Mouse (Mus musculus): ENCODE data around the gene Ano8. TPM values are rescaled to one million over a fixed set of nuclear protein-coding genes. Genes with fewer than 3 reads are reported as not detected.
"Not testable (repeated sequence)": the region's sequence is repeated elsewhere in the genome, so short reads cannot be mapped to it uniquely, and the experiment has no call there.

Ano8 gene
- total RNA-seq (2022), result 10 to 100 TPM; 14.1 to 17.3 (median 16.1) TPM

DNA sequence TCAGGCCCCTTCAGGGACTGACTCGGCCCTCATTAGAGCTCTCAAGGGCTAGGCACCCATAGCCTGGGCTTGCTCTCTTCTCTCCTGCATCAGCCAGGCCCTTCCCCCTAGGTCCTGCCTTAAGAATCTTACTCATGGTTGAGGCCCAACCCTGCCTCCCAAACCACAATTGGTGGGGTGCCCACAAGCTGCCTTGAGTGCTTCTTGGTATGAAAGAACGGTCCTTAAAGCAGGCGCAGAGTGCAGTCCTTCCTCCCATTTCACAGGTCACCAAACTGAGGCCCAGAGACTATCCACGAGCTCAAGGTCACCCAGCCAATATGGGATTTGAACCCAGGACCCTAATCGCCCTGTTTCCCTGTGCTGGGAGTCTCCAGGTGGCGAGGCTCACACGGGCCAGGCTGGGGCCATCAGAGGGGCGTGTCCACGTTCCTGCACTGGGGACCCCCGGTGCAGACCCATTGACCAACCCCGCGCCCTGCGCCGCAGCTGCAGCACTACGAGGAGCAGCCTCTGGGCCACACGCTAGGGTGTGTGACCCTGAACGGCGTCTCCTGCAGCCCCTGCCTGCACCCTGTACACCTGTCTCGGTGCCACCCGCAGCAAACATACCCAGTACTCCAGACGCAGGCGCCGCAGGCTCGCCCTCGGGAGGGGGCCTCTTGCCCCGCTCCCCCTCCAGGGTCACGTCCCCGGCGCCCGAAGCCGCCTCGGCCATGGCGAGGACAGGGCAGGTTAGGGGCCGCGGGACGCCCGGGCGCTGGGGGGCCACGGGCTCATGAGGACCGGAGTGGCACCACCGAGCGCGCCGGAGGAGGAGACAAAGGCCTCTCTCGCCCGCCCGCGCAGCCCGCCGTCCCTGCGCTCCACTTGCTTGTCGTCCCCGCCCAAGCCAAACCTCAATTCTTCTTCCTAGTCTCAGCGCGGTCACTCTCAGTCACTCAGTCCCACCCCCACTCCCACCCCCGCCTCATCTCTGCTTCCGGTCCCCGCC is at the start of gene Ano8:
TSS of gene Ano8 (minus strand) at position 822 of the 994 bp plus-strand sequence.
- peak; percentile 84 for DNase-seq (ENCODE audit: low spot score)

DNA sequence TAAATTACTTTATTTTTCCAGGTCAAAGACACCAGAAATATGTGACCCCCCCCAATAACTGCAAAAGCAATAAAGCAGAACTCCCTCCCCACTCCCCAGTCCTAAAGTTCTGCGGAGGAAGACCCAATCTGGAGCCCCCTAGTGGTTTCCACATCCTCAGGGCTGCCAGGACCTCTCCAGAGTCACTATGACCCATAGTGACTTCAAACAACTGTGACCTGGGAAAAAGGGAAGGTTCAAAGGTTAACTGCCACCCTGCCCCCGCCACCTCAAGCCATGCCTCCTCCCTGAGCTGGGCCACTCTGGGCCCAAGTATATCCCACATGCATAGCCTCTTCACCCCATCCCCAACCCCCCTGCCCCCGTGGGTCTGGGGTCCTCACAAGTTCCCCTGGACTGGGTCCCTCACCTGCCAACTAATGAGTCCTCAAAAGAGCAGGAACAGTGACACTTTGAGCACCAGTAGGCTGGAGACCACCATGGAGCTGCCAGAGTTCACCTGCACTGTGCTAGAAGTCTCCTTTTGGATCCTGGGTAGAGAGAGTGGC is 48.6 kb upstream of the Ano8 start:
- DNase-seq (ENCODE audit: low spot score), result no peak

DNA sequence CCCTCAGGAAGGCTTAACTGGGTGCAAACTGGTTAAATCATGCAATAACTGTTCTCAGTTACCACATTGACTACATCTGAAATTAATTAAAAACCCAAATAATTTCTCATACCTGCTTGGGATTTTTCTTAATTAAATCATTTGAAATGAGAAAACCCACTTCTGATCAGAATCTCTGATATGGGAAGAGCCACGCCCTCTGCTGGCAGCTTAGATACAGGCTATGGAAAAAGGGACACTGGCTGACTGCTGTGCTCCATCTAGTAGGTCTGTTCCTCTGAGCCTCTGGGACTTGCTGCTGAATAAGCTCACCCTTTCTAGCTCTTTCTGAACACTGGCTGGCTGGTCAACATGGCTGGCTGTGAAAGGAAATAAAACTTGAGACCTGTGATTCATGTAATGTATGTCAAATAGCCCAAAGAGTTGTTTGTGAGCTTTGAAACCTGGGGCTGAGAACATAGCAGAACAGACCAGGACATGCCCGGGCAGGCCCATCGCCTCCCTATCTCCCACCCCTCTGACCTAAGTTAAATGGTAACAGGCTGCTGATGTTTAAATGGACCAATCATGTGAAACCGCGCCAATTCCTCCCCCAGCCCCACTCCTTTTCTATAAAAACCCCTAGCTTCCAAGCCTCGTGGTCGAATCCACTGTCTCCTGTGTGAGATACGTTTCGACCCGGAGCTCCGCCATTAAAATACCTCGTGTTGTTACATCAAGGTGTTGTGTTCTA is 45.1 kb upstream of the Ano8 start:
- DNase-seq (ENCODE audit: low spot score), result not testable (repeated sequence)

DNA sequence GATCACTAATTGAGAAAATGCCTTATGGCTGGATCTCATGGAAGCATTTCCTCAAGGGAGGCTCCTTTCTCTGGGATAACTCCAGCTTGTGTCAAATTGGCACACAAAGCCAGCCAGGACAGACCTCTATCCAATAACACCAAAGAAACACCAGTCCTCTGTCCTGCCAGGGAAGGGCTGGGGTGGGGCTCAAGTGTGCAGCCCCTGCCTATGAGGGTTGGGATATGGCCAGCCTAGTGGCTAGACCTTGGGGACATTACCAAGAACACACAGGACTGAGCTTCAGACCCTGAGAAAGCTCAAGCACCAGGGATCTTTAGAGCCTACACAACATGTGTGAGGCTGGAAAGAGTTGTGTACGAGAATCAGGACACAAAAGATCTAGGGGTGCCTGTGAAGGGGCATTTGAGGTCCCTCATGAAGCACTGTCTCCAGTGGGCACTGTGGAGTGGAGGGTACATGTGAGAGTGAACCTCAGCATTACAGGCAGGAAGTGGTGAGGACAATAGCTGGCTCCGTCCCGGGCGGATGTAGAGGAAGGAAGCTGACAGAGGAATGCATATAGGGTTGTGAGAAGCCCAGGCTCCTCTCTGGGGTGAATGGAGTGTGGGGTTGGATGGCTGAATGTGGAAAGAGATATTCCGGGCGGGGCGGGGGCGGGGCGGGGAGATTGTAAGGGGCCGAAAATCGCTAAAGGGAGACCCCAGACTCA is 42.8 kb upstream of the Ano8 start:
- peak; percentile 66 for DNase-seq (ENCODE audit: low spot score)

DNA sequence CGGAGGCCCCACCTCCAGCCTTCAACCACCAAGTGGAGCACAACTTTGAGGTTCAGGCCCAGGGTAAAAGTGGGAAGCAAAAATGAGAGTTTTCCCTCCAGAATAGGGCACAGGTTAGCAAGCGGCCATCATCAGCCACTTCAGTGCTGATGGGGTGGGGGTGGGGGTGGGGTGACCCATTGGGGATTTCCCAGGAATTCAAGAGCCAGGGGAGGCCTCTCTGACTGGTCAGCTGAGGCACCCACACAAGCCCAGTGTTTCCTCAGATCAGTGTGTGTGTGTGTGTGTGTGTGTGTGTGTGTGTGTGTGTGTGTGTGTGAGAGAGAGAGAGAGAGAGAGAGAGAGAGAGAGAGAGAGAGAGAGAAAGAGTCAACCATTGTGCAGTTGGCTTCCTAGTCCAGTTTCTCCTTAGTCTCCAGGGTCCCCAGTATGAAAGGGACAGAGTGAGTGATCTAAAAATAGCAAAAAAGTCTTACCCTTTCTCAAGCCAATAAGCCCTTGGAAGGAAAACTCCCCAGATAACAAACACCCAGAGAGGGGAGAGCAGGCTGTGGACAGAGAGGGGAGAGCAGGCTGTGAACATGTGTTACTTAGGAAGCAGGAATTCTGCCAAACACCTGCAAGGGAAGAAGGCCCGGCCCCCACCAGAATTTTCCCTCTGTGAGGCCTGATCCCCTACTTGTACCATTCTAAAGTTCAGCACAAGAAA is 41.6 kb upstream of the Ano8 start:
- DNase-seq (ENCODE audit: low spot score), result no peak

DNA sequence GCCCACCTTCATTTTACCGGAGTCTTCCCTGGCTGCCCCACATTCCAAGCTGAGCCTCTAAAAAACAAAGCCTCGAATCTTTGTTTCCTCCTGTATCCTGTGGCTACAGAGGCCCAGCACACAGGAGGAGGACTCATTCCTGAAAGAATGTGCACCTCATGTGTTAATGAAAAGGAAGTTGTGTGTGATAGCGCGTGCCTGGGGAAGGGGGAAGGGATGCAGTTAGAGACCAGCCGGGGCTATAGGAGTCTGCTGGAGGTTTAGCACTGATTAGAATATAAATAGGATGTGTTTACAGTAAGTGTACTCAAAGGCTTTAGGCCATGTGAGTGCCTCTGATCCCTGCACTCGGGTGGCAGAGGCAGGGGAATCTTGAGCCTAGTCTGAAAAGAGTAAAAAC is 40.5 kb upstream of the Ano8 start:
- DNase-seq (ENCODE audit: low spot score), result no peak

DNA sequence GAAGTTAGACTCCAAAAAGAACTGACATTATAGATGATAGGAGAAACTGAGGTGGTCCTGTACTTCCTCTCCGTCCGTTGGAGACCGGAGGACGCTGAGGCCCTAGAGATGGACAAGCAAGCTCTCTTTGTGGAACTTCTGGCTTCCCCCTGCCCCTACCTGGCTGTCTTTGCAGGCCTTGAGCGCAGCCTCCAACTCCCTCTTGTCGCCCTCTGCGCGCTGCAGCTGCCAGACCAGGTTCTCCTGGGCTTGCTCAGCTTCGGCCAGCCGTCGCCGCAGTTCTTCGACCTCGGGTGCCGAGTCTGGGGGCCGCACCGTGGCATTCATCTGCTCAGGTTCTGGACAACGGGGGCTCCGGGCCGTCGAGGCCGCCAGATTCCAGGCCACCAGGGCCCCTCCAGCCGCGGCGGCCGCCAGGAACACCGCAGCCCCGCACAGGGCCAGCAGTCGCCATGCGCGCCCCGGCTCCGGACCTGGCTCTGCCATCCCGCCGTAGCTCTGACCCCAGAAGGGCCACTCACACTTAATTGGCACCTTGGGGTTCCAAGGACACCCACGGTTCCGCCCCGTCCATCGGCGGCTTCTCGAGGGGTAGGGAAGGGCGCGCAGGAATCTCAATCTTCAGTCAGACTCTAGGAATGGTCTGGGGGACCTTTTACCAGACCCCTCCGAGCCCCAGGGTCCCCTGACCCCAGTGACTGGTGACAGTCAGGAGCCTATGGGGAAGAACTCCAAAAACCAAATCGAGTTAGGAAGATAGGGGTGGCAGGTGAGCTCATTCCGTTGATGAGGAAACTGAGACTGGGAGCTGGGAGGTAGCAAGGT is 39.7 kb upstream of the Ano8 start, which contains the start of gene Ccdc194:
TSS of gene Ccdc194 (minus strand) at position 486 of the 825 bp plus-strand sequence.
- no peak for DNase-seq (ENCODE audit: low spot score)

DNA sequence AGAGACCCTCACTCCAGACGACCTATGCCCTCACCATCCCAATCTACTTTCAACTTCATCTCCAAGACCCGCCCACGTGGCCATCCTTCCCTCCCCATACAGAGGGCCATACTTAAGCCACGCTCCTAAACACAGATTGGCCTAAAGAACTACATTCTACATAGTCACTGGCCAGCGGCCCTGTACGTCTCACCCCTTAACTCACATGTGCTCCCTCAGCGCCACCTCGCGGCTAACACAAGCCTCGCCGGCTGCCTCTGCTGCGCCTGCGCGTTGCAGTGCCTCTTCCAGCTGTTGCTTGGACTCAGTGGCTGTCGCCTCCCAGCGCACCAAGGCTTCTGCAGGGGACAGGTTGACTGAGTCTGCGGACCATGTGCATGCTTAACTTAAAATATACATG is 35.9 kb upstream of the Ano8 start:
- DNase-seq (ENCODE audit: low spot score), result peak; percentile 96

DNA sequence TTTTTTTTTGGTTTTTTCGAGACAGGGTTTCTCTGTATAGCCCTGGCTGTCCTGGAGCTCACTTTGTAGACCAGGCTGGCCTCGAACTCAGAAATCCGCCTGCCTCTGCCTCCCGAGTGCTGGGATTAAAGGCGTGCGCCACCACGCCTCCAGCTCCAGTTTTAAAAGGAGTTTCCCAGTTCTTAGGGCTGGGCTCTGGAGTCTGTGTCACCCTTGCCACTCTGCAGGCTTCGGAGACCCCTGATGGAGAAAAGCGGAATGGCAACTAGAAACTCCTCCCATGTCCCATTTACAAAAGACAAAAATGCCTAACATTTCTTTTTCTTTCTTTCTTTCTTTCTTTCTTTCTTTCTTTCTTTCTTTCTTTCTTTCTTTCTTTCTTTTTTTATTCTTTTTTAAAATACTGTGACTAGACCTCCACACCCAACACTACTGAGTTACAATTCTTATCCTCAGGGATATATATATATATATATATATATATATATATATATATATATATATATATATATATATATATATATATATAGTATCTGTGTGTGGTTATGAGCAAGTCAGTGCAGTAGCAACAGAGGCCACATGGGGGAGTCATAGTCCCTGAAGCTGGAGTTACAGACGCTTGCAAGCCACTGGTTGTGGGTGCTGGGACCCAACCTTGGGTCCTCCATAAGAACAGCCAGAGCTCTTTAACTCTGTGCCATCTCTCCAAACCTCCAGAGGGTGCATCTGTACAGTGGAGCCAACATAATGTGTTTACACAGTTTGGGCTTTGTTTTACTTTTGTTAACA is 33.5 kb upstream of the Ano8 start:
- peak; percentile 77 for DNase-seq (ENCODE audit: low spot score)

DNA sequence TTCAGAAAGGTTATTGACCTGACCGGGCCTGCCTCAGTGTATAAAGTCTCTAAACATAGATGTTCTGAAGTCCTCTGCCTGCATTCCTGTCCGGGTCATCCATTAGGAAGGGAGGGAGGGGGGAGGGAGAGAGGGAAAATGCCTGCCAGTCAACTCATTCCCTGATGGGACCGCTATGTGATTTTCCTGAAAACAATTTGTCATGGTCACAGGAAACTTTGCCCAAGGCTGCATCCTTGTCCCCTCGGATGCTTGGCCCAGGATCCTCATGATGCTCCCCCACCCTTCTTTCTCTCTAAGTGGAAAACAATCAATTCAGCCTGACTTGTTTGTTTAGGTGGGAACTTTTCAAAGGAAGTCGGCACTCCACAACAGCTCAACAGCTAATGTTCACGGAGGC is 31.0 kb upstream of the Ano8 start:
- DNase-seq (ENCODE audit: low spot score), result no peak

DNA sequence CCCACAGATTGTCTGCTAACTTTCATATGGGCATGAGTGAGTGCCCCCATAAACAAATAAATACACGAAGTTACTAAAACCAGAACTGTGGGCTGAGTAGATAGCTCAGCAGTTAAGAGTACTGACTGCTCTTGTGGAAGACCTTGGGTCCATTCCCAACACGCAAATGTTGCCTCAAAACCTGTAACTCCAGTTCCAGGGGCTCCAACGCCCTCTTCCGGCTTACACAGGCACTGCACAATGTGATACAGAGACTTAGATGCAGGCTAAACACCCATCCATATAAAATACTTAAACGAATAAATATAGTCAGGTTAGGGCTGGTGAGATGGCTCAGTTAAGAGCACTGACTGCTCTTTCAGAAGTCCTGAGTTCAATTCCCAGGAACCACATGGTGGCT is 29.3 kb upstream of the Ano8 start:
- DNase-seq (ENCODE audit: low spot score), result no peak

DNA sequence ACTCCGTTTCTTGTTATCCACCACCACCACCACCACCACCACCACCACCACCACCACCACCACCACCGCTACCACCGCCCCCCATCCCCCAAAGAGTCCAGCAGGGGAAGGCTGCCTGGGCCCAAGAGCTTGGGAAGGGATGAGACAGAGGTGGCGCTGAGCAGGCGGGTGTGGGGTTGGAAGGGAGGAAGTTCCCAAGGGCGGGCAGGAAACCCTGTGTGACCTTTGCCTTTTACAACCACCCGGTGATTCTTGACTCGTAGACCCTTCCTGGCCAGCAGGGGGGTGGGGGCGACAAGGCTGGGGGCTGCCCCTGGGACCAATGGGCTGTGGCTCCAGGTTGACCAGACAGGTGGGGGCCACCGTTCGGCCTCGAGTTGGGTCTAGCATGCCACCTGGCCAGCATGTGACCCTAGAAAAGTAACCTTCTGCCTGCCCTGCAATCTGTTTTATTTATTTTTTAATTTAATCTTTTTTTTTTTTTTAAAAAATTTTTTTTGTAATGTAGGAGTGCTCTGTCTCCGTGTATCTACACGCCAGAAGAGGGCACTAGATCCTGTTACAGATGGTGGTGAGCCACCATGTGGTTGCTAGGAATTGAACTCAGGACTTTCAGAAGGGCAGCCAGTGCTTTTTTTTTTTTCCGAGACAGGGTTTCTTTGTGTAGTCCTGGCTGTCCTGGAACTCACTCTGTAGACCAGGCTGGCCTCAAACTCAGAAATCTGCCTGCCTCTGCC is 27.4 kb upstream of the Ano8 start:
- DNase-seq (ENCODE audit: low spot score), result no peak

DNA sequence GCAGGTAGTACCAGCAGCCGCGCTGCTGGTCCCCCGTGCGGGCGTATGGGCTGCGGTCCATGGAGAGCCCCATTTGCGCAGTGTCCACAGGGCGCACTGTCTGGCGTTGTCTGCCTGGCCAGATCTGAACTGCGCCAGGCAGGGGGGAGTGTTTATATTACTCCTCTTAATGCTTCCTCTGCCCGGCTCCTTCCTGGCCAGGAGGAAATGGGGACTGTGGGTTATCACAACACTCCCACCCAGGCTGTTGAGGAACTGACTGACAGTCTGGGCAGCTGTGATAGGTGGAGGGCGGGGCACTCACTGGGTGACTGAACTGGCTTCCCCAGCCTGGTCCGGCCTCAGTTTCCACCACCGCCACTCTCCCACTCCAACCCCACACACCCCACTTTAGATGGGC is 25.9 kb upstream of the Ano8 start, which contains the start of gene Plvap:
TSS of gene Plvap (minus strand) at position 109 of the 400 bp plus-strand sequence.
- DNase-seq (ENCODE audit: low spot score), result no peak

DNA sequence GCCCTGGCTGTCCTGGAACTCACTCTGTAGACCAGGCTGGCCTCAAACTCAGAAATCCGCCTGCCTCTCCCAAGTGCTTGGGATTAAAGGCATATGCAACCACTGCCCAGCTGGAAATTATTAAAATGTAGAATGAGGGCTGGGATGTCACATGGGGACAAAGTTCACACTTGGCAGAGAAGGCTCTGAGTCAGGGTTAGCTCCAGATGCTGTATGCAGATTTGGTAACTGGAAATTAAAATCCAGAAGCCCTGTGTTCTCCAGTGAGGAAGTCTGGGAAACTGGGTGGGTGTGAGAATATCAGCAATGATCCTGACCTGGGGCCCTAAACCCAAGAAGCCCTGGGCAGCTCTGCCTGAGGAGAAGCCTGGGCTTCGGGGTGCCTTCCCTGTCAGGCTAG is 23.6 kb upstream of the Ano8 start:
- no peak for DNase-seq (ENCODE audit: low spot score)

DNA sequence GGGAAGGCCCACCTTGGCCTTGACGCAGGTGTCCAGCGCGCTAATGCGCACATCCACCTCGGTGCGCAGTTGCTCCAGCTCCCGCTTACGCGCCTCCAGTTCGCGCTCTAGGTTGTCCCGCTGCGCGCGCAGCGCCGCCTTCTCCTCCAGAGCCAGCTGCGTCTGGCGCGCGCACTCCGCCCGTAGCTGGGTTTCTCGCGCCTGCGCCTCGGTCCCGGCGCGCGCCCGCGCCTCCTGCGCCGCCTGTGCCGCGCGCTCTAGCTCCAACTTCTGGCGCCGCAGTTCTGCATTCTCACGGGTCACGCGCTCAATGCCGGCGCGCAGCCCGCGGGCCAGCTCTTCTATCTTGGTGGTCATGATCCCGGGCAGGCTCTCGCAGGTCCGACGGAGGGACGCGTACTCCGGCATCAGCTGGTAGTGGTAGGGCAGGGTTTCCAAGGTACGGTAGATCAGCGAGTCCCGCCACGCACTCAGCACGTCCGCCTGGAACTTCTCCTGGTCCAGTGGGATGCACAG is 21.9 kb upstream of the Ano8 start:
- peak; percentile 52 for DNase-seq (ENCODE audit: low spot score)

DNA sequence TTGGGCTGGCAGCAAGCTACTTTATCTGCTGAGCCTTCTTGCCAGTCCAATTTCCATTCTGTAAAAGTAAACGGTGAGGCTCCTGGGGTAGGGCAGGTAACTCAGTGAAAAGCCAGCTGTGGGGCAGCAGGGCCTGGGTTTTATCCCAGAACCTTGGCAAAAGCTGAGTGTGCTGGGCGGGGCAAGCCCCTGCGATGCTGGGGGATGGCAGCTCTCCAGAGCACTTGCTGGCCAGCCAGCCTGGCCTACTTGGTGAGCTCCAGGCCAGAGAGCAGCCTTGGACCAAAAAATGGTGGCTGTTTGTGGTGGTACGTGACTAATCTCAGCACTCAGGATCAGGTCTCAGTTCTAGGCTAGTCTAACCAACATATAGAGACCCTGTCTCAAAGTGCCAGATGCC is 20.2 kb upstream of the Ano8 start:
- DNase-seq (ENCODE audit: low spot score), result no peak

DNA sequence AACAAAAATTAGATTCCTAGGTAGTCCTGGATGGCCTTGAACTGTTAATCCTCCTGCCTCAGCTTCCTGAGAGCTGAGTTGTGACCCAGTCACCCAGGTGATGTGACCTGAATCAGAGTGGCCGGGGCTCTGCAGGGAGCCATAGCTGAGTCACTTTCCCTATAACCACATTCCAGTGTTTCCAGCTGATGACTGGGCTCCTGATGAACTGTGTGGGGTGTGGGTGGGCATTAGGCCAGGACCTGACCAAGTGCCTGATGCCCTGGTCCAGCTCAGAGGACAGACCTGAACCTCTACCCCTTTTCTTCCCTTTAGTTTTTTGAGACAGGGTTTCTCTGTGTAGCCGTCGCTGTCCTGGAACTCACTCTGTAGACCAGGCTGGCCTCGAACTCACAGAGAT is 19.6 kb upstream of the Ano8 start:
- no peak for DNase-seq (ENCODE audit: low spot score)

DNA sequence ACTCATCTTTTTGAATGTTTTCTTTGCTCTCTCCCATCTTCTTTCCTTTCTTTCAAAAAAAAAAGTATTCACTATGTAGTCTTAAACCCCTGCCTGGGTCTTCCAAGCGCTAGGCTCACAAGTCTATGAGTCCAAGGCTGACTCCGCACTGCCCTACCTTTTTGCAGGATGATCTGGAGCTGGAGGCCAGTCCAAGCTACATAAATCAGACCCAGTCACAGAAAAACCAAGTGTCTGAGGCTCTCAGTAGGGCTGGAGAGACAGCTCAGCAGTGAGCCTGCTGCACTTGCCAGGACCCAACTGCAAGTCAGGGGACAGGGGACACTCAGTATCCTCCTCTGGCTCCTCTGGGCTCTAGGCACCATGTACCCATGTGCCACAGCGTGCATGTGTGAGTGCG is 18.6 kb upstream of the Ano8 start:
- no peak for DNase-seq (ENCODE audit: low spot score)

Data from heart, adult 8-10 months (tissue).